Mouse (Mus musculus) CH12.LX (cell line): ENCODE results near the gene Zfp36l1. TPM values are rescaled to one million over a fixed set of nuclear protein-coding genes. Genes with fewer than 3 reads are reported as not detected.
A peak's percentile ranks its signal among the peaks of the same experiment; 100 is the strongest.

ENCODE experiments used
- DNase-seq: peaks from one replicate; pipeline ENCODE4 v3.0.0-alpha.2; 2013; ENCODE audit errors: extremely low read depth
- H3K27ac ChIP-seq: 2 replicates; pipeline ENCODE4 v1.5.1; 2012; ENCODE audit warnings: low read depth, mild to moderate bottlenecking, control low read depth, moderate library complexity; ENCODE audit not compliant: insufficient read depth
- H3K27me3 ChIP-seq: replicated peaks from 2 replicates; pipeline ENCODE3; 2012; ENCODE audit warnings: inconsistent platforms
- H3K36me3 ChIP-seq, 2 experiments: replicated peaks in 1 of 2; 2 replicates each; pipeline versions ENCODE3 to v1.6.1; 2012; ENCODE audit warnings: inconsistent platforms in 1 of 2, low read length in 1 of 2, mild to moderate bottlenecking in 1 of 2, mixed read lengths in 1 of 2, moderate library complexity in 1 of 2; ENCODE audit not compliant: control insufficient read depth in 1 of 2, insufficient read depth in 1 of 2
- H3K4me1 ChIP-seq, 2 experiments: 2 replicates each; pipeline ENCODE4 v1.6.1; 2012; ENCODE audit warnings: inconsistent platforms in 1 of 2, moderate library complexity in 1 of 2; ENCODE audit not compliant: insufficient read depth in 2 of 2, control insufficient read depth in 1 of 2
- H3K4me2 ChIP-seq: 2 replicates; pipeline ENCODE4 v1.6.1; 2012; ENCODE audit warnings: low read depth, mild to moderate bottlenecking, control low read depth; ENCODE audit not compliant: poor library complexity, insufficient read depth, severe bottlenecking
- H3K4me3 ChIP-seq, 3 experiments: fragments of 150-350 bp in 1 of 3; sonication (generic) in 1 of 3; replicated peaks in 1 of 3; 2 replicates each; pipeline versions ENCODE3 to v1.5.1; 2011 to 2012; ENCODE audit warnings: low read depth in 2 of 3, low read length in 2 of 3, mild to moderate bottlenecking in 2 of 3, moderate library complexity in 2 of 3, control low read depth in 1 of 3, improper control_type of control experiment in 1 of 3, inconsistent platforms in 1 of 3, mixed read lengths in 1 of 3; ENCODE audit not compliant: poor library complexity in 1 of 3
- H3K79me2 ChIP-seq: replicated peaks from 2 replicates; pipeline ENCODE4 v1.6.1; 2012; ENCODE audit warnings: mild to moderate bottlenecking, moderate library complexity; ENCODE audit not compliant: control insufficient read depth, poor library complexity, insufficient read depth, severe bottlenecking; ENCODE audit errors: extremely low read depth
- H3K9ac ChIP-seq: 2 replicates; pipeline ENCODE4 v1.6.1; 2012; ENCODE audit warnings: low read depth, mild to moderate bottlenecking, control low read depth, moderate library complexity; ENCODE audit not compliant: insufficient read depth
- H3K9me3 ChIP-seq: replicated peaks from 2 replicates; pipeline ENCODE3; 2012; ENCODE audit warnings: low read length, inconsistent platforms, mixed read lengths
- BHLHE40 ChIP-seq: IDR thresholded peaks from 2 replicates; pipeline ENCODE4 v1.6.1; 2011; ENCODE audit warnings: mild to moderate bottlenecking, low read depth, low read length, improper control_type of control experiment
- CHD2 ChIP-seq: IDR thresholded peaks from 2 replicates; pipeline ENCODE4 v1.6.1; 2011; ENCODE audit warnings: low read length, improper control_type of control experiment
- CTCF ChIP-seq, 2 experiments: IDR thresholded peaks in 1 of 2; conservative IDR thresholded peaks in 1 of 2; 2 replicates each; pipeline ENCODE4 v1.5.1; 2011 to 2012; ENCODE audit warnings: low read depth in 2 of 2, low read length in 2 of 2, improper control_type of control experiment in 1 of 2, inconsistent platforms in 1 of 2, mild to moderate bottlenecking in 1 of 2, moderate library complexity in 1 of 2
- ELF1 ChIP-seq: IDR thresholded peaks from 2 replicates; pipeline ENCODE4 v1.6.1; 2014; ENCODE audit warnings: low read depth, mild to moderate bottlenecking, inconsistent platforms, low read length, improper control_type of control experiment
- EP300 ChIP-seq: IDR thresholded peaks from 2 replicates; pipeline ENCODE4 v1.6.1; 2011; ENCODE audit warnings: low read length, improper control_type of control experiment
- MEF2A ChIP-seq: IDR thresholded peaks from 2 replicates; pipeline ENCODE4 v1.6.1; 2014; ENCODE audit warnings: low read depth, mild to moderate bottlenecking, inconsistent platforms, low read length, improper control_type of control experiment, borderline replicate concordance
- MXI1 ChIP-seq: IDR thresholded peaks from 2 replicates; pipeline ENCODE4 v1.6.1; 2011; ENCODE audit warnings: mild to moderate bottlenecking, low read depth, low read length, improper control_type of control experiment
- NELFE ChIP-seq: IDR thresholded peaks from 2 replicates; pipeline ENCODE4 v1.6.1; 2011; ENCODE audit warnings: low read depth, low read length, improper control_type of control experiment
- POLR2A ChIP-seq: IDR thresholded peaks from 2 replicates; pipeline ENCODE4 v1.6.1; 2011; ENCODE audit warnings: low read depth, mild to moderate bottlenecking, improper control_type of control experiment, low read length
- POLR2AphosphoS2 ChIP-seq: IDR thresholded peaks from 2 replicates; pipeline ENCODE4 v1.6.1; 2011; ENCODE audit warnings: low read depth, low read length, improper control_type of control experiment
- RCOR1 ChIP-seq: conservative IDR thresholded peaks from 2 replicates; pipeline ENCODE4 v1.6.1; 2012; ENCODE audit warnings: low read depth, mild to moderate bottlenecking, inconsistent platforms, low read length, improper control_type of control experiment
- SIN3A ChIP-seq: IDR thresholded peaks from 2 replicates; pipeline ENCODE4 v1.6.1; 2012; ENCODE audit warnings: low read length, improper control_type of control experiment, inconsistent platforms
- SMC3 ChIP-seq: IDR thresholded peaks from 2 replicates; pipeline ENCODE4 v1.6.1; 2011; ENCODE audit warnings: low read depth, low read length, improper control_type of control experiment
- TCF12 ChIP-seq: IDR thresholded peaks from 2 replicates; pipeline ENCODE4 v1.6.1; 2014; ENCODE audit warnings: low read depth, mild to moderate bottlenecking, inconsistent platforms, low read length, improper control_type of control experiment
- UBTF ChIP-seq: IDR thresholded peaks from 2 replicates; pipeline ENCODE4 v1.6.1; 2012; ENCODE audit warnings: low read depth, mild to moderate bottlenecking, inconsistent platforms, low read length, improper control_type of control experiment, moderate library complexity
- ZC3H11A ChIP-seq: IDR thresholded peaks from 2 replicates; pipeline ENCODE4 v1.6.1; 2012; ENCODE audit warnings: low read depth, mild to moderate bottlenecking, inconsistent platforms, low read length, improper control_type of control experiment
- ZMIZ1 ChIP-seq: IDR thresholded peaks from 2 replicates; pipeline ENCODE4 v1.6.1; 2012; ENCODE audit warnings: low read depth, mild to moderate bottlenecking, inconsistent platforms, low read length, improper control_type of control experiment
- ZNF384 ChIP-seq: IDR thresholded peaks from 2 replicates; pipeline ENCODE4 v1.6.1; 2012; ENCODE audit warnings: low read depth, low read length, improper control_type of control experiment, inconsistent platforms
- dilution Hi-C: fragments of 300-500 bp; cut with MboI; formaldehyde crosslinking; loops from 2 replicates; pipeline ENCODE4 v1.14.3; 2020; ENCODE audit warnings: low sequenced_read_pairs; ENCODE audit not compliant: extremely low pct_unique_long_range_greater_than_20kb, extremely low pct_ligation_motif_present
- in situ Hi-C: fragments of 300-500 bp; cut with MboI; formaldehyde crosslinking; loops from 3 replicates; pipeline ENCODE4 v1.14.3; 2019; ENCODE audit warnings: low sequenced_read_pairs, low pct_ligation_motif_present, low pct_unique_long_range_greater_than_20kb, mixed read lengths
- polyA plus RNA-seq: library from polyadenylated mRNA; unstranded; fragments of >175 nt; gene quantifications from 2 replicates; pipeline ENCODE4 v1.2.1, GENCODE M21; 2012; ENCODE audit warnings: low read depth; ENCODE audit not compliant: insufficient read length
- total RNA-seq, 2 experiments: library from RNA; depleted of rRNA; stranded (reverse); fragments of 300-350 nt in 1 of 2; fragments of >200 nt in 1 of 2; gene quantifications; 2 replicates each; pipeline ENCODE4 v1.2.3; 2012 to 2014

Gene Zfp36l1
- total and polyA plus RNA-seq, 3 experiments: 32.7 to 192 (median 50.7) TPM

DNA sequence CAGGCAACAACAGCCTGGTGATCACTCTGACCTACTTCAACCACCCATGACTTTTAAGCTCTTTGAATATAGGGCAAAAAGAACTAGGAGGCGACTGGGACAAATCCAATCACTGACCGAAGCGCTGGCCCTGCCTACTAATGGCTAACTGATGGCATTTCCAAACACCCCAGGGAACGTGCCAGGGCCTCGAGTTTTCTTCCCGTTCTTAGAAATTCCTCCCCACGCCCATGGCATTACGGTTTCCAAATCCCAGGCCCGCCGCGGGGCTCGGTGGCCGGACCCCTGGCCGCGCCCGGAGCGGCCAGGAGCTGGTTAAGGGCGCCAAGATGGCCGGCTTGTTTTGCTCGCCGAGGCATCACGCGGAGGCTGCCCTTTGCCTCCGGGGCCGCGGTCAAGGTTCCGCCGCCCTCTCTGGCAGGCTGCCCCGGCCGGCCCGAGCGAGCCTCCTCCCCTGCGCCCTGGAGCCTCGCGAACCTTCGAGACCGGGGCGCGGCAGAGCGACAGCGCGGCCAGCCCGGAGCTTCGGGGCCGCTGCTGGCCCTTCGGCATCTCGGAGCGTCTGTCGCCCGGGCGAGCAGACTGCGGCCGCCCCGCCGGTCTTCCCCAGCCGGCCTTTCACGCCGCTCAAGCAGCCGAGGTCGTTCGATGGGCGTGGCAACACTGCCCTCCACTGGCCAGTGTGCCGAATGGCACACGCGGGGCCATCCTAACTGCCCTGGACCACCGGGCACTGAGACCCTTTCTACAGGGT lies 19.6 kb upstream of the Zfp36l1 start:
- peak overlapping the region; percentile 90 for H3K4me2 ChIP-seq
- peak overlapping the region; percentile 68 to 79 (median 69) for H3K4me3 ChIP-seq
- dilution Hi-C loops (no loop called here), in situ Hi-C loops (no loop called here)
- peak overlapping the region; percentile 91 for H3K27ac ChIP-seq
- H3K79me2 ChIP-seq: 0 out of 2 replicates have a peak, but pooled peaks cover 4% of the 10 kb centered on the region
- peaks cover 13 to 35% of the 10 kb centered on the region in 2 experiments for H3K4me1 ChIP-seq
- H3K9me3 ChIP-seq: no peaks in the 10 kb centered on the region
- peak; percentile 76 for DNase-seq
- peak; percentile 4; the same call in 1 of the 2 replicates for TF ChIP-seq ELF1
- TF ChIP-seq NELFE: no peak
- TF ChIP-seq ZMIZ1: no peak
- peak; percentile 8; the same call in 1 of the 2 replicates for TF ChIP-seq BHLHE40
- TF ChIP-seq MXI1: 0 out of 2 replicates have a peak, but pooled peaks have one; percentile 25
- TF ChIP-seq SIN3A: peak; percentile 37; the same call in 1 of the 2 replicates
- TF ChIP-seq SMC3: peak; percentile 91
- TF ChIP-seq ZC3H11A: peak; percentile 91
- no peak for TF ChIP-seq POLR2AphosphoS2
- TF ChIP-seq UBTF: peak; percentile 99
- TF ChIP-seq CTCF (conservative IDR thresholded peaks at IDR 0.05 in 1 of 2, IDR thresholded peaks at IDR 0.05 in 1 of 2; ENCODE audit: low read depth in 2 of 2, low read length in 2 of 2): peak; percentile 45 to 93; a peak in 3 of 4 replicates
- TF ChIP-seq MEF2A: peak; percentile 51; the same call in 1 of the 2 replicates
- peak; percentile 85 for TF ChIP-seq TCF12
- peak; percentile 66 for TF ChIP-seq POLR2A
- H3K9ac ChIP-seq: peak overlapping the region; percentile 93
- peaks cover 4 to 15% of the 10 kb centered on the region in 2 experiments for H3K36me3 ChIP-seq
- H3K27me3 ChIP-seq: no peaks in the 10 kb centered on the region

DNA sequence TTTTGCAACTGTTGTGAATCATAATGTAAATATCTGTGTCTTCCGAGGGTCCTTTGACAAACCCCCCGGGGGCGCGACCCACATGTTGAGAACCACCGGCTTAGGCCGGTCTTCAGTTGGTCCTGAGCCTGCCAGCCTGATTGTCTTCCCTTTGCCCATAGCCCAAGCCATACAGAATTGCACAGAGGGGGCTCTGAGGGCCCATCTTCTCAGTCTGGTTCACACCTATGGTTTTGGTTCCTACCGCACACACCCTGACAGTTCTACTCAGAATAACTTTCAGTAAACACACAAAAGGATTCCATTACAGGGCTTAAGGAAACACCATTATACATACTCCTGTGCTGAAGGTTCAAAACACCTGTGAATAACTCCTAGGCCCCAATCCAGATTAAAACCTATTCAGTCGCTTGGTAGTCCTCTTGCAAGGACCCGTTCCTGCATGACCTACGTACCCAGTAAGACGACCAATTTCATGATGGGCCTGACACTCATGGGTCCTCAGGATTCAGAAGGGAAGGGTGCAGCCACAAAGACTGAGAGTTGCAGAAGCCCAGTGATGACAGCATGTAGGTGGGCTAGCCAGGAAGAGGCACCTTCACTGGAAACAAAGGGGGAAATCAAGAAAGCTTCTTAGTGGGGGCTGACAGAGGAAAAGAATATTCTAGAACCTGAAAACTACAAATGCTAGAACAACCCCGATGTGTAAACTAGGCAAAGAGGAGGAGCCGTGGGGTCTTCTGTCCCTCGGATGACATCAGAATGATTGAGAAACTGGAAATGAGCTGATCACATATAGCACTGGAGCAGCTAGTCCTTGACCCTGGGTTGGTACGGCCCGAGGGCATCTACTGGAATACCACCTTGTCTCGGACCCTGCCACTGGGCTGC lies 18.8 kb upstream of the Zfp36l1 start:
- in situ Hi-C loops: no loop called here
- peaks cover 13 to 39% of the 10 kb centered on the region in 2 experiments for H3K4me1 ChIP-seq
- peak overlapping the region; percentile 68 to 79 (median 69) for H3K4me3 ChIP-seq
- no peaks in the 10 kb centered on the region for H3K27me3 ChIP-seq
- peaks cover 12 to 21% of the 10 kb centered on the region in 2 experiments for H3K36me3 ChIP-seq
- TF ChIP-seq CHD2 (peak; percentile 39; the same call in 1 of the 2 replicates), CTCF (conservative IDR thresholded peaks at IDR 0.05 in 1 of 2, IDR thresholded peaks at IDR 0.05 in 1 of 2; ENCODE audit: low read depth in 2 of 2, low read length in 2 of 2) (no peak), EP300 (no peak; the same call in 1 of the 2 replicates), UBTF (0 out of 2 replicates have a peak, but pooled peaks have one; percentile 24), RCOR1 (0 out of 2 replicates have a peak, but pooled peaks have one; percentile 17), MEF2A (peak; percentile 49; the same call in 1 of the 2 replicates), ZNF384 (no peak)
- peak; percentile 43 for DNase-seq
- H3K9ac ChIP-seq: peak overlapping the region; percentile 93
- peak overlapping the region; percentile 91 for H3K27ac ChIP-seq
- dilution Hi-C loops: no loop called here
- 0 out of 2 replicates have a peak, but pooled peaks cover 4% of the 10 kb centered on the region for H3K79me2 ChIP-seq
- H3K9me3 ChIP-seq: no peaks in the 10 kb centered on the region
- H3K4me2 ChIP-seq: peak overlapping the region; percentile 90
